Mouse (Mus musculus) mammary gland, adult 2 months (tissue): ENCODE measurements around the gene Gm5798. TPM values are rescaled to one million over a fixed set of nuclear protein-coding genes. Genes with fewer than 3 reads are reported as not detected.

Experiments used
- polyA plus RNA-seq: library from polyadenylated mRNA; depleted of rRNA; stranded (reverse); fragments of >200 nt; gene quantifications from 2 replicates; pipeline ENCODE4 v1.2.3, GENCODE M21; 2012; ENCODE audit warnings: low replicate concordance; rRNA removed

Gm5798 gene
- not detected in 2 replicates for polyA plus RNA-seq

DNA sequence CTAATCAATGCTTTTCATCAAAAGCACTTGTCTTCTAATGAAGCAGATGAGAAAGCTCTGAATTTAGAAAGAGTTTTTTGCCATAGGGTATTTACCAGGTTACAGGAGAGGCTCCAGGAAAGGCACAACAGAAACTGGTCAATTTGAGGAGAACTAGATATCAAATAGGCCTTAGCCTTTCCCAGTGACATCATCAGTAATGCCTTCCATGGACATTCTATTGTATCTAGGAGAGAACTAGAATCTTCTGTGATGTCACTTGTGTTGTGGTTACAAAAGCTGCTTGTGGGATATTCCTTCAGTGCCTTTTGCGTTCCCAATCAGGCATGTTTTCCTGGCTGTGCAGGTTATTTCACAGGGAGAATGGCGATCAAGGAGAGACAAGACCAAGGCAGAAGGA lies at the start of gene Gm5798:
Gene Gm5798 (plus strand): TSS at position 301 of the 400 bp plus-strand sequence.

DNA sequence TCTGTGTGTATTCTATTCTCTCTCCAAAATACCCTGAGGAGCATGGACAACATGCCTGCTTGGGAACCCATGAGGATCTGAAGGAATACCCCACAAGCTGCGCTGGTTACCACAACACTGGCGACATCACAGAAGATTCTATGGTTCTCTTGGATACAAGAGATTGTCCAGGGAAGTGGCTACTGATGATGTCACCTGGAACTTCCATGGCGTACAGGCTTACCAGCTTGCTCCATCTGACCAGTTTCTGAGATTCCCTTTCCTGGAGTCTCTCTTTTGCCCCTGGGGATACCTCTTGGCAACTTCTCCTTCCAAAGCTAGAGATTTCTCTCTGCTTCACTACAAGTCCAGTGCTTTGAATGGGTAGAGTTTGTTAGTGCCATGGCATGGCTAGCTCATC lies 37.9 kb downstream of the Gm5798 start, which contains the start of gene Gm7945:
Gene Gm7945 (minus strand): TSS at position 101 of the 400 bp plus-strand sequence.

Other genes with a start within 250 kb of the Gm5798 start
- gene Mat1a, start 243.6 kb upstream of the Gm5798 start, polyA plus RNA-seq: 0.04 and 2.3 TPM in 2 replicates
- 0.16 and 0.24 TPM in 2 replicates for gene Sftpa1, start 216.8 kb upstream of the Gm5798 start, polyA plus RNA-seq
- 0.16 TPM in 1 of 2 replicates, not detected in the other for gene Mbl1, start 197.2 kb upstream of the Gm5798 start, polyA plus RNA-seq
- gene Sftpd, start 163.5 kb upstream of the Gm5798 start, polyA plus RNA-seq: 0.10 TPM in 1 of 2 replicates, not detected in the other
- not detected in 2 replicates for gene Gm2832, start 69.8 kb upstream of the Gm5798 start, polyA plus RNA-seq
- gene Gm7945, start 37.8 kb downstream of the Gm5798 start, polyA plus RNA-seq: not detected in 2 replicates
- gene Gm6482, start 59.7 kb downstream of the Gm5798 start, polyA plus RNA-seq: not detected in 2 replicates
- gene Gm7954, start 104.9 kb downstream of the Gm5798 start, polyA plus RNA-seq: not detected in 2 replicates
- not detected in 2 replicates for gene Gm3486, start 140.9 kb downstream of the Gm5798 start, polyA plus RNA-seq
- not detected in 2 replicates for gene Gm7970, start 207.0 kb downstream of the Gm5798 start, polyA plus RNA-seq
- not detected in 2 replicates for gene 1700049E17Rik2, start 224.6 kb downstream of the Gm5798 start, polyA plus RNA-seq